Mouse (Mus musculus): Measurements from ENCODE around the gene Calhm5. TPM values are rescaled to one million over a fixed set of nuclear protein-coding genes. Genes with fewer than 3 reads are reported as not detected.

Gene Calhm5
- 0.75 and 0.97 TPM in 2 replicates for polyA plus RNA-seq (2014; fragmentation: Nextera tagmentation; extraction: Ambion mirVana)

DNA sequence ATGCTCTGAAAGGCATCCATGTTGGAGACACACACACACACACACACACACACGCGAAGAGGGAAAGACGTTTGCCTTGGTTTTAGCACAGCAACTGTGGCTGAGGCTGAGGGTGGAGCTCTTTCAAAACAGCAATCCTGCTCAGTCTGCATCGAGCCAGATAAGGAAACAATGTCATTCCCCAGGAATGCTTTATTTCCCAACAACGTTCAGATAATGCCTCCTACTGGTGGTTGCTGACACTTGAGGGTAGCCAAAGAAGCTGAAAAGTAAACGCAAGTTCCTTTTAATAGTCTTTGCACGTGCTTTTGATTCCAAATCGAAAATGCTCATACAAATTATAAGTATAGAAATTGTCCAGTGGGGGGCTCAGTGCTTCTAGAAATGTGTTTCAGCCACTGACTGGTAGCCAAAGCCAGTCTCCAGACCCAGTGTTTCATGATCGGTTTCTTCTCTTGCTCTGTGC, at the start of gene Calhm5:
TSS of gene Calhm5 (minus strand) at position 102 of the 466 bp plus-strand sequence.
- peak within 1 kb of the TSS; percentile 20 for H3K4me3 ChIP-seq (ENCODE audit: low read depth, low read length)
- peak within 1 kb of the TSS; percentile 42 for H3K4me2 ChIP-seq (ENCODE audit: low read length)
- peak within 1 kb of the TSS; percentile 23 for H3K9ac ChIP-seq (ENCODE audit: low read length)
- 17% methylated on average over 9 of the region's 9 CpGs for WGBS
- no peak within 1 kb of the TSS for H3K27ac ChIP-seq (ENCODE audit: low read depth)
- H3K27me3 ChIP-seq (replicated peaks; ENCODE audit: control insufficient read depth, insufficient read depth, low read length): no peaks in the 10 kb centered on the region
- no peaks in the 10 kb centered on the region for H3K36me3 ChIP-seq (ENCODE audit: control insufficient read depth, insufficient read depth, low read length)
- H3K9me3 ChIP-seq (ENCODE audit: control insufficient read depth, low read length): no peaks in the 10 kb centered on the region
- ATAC-seq (replicated peaks; ENCODE audit: low FRiP score, low TSS enrichment, low read depth) (peak; percentile 74; the same call in 1 of the 2 replicates), DNase-seq (ENCODE audit: low spot score) (no peak)
- H3K4me1 ChIP-seq (replicated peaks; ENCODE audit: control insufficient read depth, insufficient read depth, low read length): 0 out of 2 replicates have a peak, but pooled peaks cover 3% of the 10 kb centered on the region

DNA sequence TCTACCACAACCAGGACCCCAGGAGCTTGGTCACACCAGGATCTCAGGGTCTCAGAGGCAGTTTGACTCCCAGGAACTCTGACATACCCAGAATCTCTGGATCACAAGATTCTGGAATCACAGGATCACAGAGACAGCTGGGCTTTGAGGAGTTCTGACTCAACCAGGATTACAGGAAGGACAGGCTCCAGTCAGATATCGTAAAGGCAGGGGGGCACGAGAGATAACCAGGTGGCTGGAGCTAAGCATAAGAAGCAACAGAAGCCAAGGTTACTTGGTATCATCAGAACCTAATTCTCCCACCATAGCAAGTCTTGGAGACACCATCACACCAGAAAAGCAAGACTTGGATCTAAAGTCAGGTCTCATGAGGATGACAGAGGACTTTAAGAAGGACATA, 45.4 kb upstream of the Calhm5 start:
- H3K9me3 ChIP-seq (ENCODE audit: control insufficient read depth, low read length): no peaks in the 10 kb centered on the region
- H3K36me3 ChIP-seq (ENCODE audit: control insufficient read depth, insufficient read depth, low read length): no peaks in the 10 kb centered on the region
- DNase-seq (ENCODE audit: low spot score) (no peak), ATAC-seq (replicated peaks; ENCODE audit: low FRiP score, low TSS enrichment, low read depth) (no peak)
- H3K9ac ChIP-seq (ENCODE audit: low read length): no peak overlapping the region
- no peaks in the 10 kb centered on the region for H3K27me3 ChIP-seq (replicated peaks; ENCODE audit: control insufficient read depth, insufficient read depth, low read length)
- H3K4me2 ChIP-seq (ENCODE audit: low read length): no peak overlapping the region
- H3K27ac ChIP-seq (ENCODE audit: low read depth): no peak overlapping the region
- H3K4me1 ChIP-seq (replicated peaks; ENCODE audit: control insufficient read depth, insufficient read depth, low read length): no peaks in the 10 kb centered on the region
- 76% methylated on average over 2 of the region's 2 CpGs for WGBS
- no peak overlapping the region for H3K4me3 ChIP-seq (ENCODE audit: low read depth, low read length)

DNA sequence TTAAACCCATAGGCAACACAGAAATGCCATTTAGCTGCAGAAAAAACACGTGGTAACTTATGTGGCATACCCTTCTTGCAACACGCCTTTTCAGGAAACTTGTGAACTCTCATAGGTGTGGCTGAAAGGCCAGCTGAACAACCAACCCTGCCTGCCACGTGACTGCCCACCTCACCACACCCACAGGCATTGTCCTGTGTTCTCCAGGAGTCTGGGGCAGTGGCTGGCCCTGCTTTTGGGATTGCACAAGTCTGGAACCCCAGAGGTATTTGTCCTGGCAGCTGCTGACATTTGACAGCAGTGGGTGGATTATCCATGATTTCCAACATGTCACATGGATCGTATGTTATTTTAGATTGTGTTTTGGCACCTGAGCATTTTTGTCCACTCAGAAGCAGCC, 43.4 kb upstream of the Calhm5 start:
- H3K4me3 ChIP-seq (ENCODE audit: low read depth, low read length): no peak overlapping the region
- ATAC-seq (replicated peaks; ENCODE audit: low FRiP score, low TSS enrichment, low read depth) (no peak), DNase-seq (ENCODE audit: low spot score) (no peak)
- H3K9ac ChIP-seq (ENCODE audit: low read length): no peak overlapping the region
- no peaks in the 10 kb centered on the region for H3K4me1 ChIP-seq (replicated peaks; ENCODE audit: control insufficient read depth, insufficient read depth, low read length)
- WGBS: 73% methylated on average over 4 of the region's 4 CpGs
- no peaks in the 10 kb centered on the region for H3K36me3 ChIP-seq (ENCODE audit: control insufficient read depth, insufficient read depth, low read length)
- no peaks in the 10 kb centered on the region for H3K27me3 ChIP-seq (replicated peaks; ENCODE audit: control insufficient read depth, insufficient read depth, low read length)
- no peak overlapping the region for H3K27ac ChIP-seq (ENCODE audit: low read depth)
- no peak overlapping the region for H3K4me2 ChIP-seq (ENCODE audit: low read length)
- no peaks in the 10 kb centered on the region for H3K9me3 ChIP-seq (ENCODE audit: control insufficient read depth, low read length)

DNA sequence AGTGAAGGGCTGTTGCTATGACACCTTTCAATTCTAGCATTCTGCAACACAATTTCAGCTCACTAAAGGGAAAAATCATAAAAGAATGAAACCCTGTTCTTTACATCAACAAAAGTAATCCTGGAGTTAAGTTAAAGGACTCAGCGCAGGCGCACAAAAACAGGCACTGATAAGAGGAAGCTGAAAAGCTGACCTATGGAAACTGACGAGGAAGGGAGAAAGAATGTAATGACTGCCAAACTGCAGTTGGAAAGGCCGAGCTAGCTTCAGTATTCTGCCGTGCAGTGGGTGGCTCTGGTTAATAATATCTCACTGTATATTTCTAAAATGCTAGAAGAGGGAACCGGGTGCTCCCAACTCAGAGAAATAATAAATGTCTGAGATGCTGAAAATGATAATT, 41.7 kb upstream of the Calhm5 start:
- WGBS: 43% methylated on average over 6 of the region's 6 CpGs
- Histone ChIP-seq H3K9me3 (ENCODE audit: control insufficient read depth, low read length) (no peaks in the 10 kb centered on the region), H3K9ac (ENCODE audit: low read length) (no peak overlapping the region), H3K4me2 (ENCODE audit: low read length) (no peak overlapping the region), H3K27me3 (replicated peaks; ENCODE audit: control insufficient read depth, insufficient read depth, low read length) (no peaks in the 10 kb centered on the region), H3K4me1 (replicated peaks; ENCODE audit: control insufficient read depth, insufficient read depth, low read length) (no peaks in the 10 kb centered on the region), H3K4me3 (ENCODE audit: low read depth, low read length) (no peak overlapping the region), H3K27ac (ENCODE audit: low read depth) (no peak overlapping the region), H3K36me3 (ENCODE audit: control insufficient read depth, insufficient read depth, low read length) (no peaks in the 10 kb centered on the region)
- no peak for ATAC-seq (replicated peaks; ENCODE audit: low FRiP score, low TSS enrichment, low read depth)
- DNase-seq (ENCODE audit: low spot score): no peak

DNA sequence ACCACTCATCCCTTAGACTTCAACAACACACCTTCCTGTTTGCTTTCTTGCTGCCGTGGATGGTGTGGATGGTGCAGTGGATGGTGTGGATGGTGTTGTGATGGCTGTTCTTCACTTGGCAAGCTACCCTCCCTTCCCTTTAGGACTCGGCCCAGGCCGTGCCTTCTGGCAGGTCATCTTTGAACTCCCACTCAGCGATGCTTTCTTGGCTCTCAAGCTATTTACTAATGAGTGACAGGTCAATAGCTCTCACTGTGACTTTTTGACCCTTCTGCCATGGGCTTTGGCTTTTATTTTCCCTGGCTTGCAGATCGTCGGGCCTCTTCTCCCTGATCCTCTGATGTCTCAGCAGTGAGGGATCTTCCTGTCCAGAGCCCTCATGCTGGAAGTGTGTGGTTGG, 40.1 kb upstream of the Calhm5 start:
- Histone ChIP-seq H3K27me3 (replicated peaks; ENCODE audit: control insufficient read depth, insufficient read depth, low read length) (no peaks in the 10 kb centered on the region), H3K9ac (ENCODE audit: low read length) (no peak overlapping the region), H3K27ac (ENCODE audit: low read depth) (no peak overlapping the region), H3K36me3 (ENCODE audit: control insufficient read depth, insufficient read depth, low read length) (no peaks in the 10 kb centered on the region), H3K4me1 (replicated peaks; ENCODE audit: control insufficient read depth, insufficient read depth, low read length) (no peaks in the 10 kb centered on the region), H3K4me2 (ENCODE audit: low read length) (no peak overlapping the region), H3K9me3 (ENCODE audit: control insufficient read depth, low read length) (no peaks in the 10 kb centered on the region), H3K4me3 (ENCODE audit: low read depth, low read length) (no peak overlapping the region)
- no peak for DNase-seq (ENCODE audit: low spot score)
- 25% methylated on average over 6 of the region's 6 CpGs for WGBS
- no peak for ATAC-seq (replicated peaks; ENCODE audit: low FRiP score, low TSS enrichment, low read depth)

DNA sequence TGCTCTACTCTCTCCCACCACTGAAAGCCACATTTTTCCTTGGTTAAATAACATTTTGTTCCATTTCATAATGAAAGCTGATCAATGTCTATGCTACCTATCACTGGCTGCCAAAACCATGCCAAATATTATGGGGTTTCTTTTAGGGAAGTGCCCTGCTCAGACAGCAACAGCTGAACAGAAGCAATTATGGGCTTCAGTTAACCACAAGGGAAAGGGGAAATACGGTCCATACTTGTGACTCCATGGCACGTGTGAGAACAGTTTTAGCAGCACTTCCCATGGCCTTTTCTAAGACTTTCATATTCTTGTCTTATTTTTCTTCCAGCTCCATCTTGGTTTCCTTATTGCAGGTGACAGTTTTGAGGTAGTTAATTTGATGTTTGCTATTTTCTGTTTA, 35.0 kb upstream of the Calhm5 start:
- no peaks in the 10 kb centered on the region for H3K27me3 ChIP-seq (replicated peaks; ENCODE audit: control insufficient read depth, insufficient read depth, low read length)

DNA sequence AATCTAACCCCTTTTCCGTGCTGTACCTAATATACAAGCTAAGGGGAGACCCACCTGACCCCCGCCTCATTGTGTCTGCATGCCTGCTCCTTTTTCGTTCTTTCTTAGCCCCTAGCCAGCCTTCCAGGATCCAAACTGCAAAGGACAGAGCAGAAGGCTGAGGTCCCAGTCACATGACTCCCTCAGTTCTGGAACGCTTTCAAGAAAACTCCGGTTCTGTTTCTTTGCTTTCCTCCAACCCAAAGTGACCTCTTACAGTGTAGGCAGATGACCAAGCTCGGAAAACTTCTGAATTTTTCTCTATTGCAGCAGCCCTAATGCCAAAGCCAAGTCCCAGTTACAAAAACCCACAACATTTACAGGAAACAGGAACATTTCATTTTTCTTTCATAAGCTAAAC, 32.1 kb upstream of the Calhm5 start:
- WGBS: 81% methylated on average over 6 of the region's 6 CpGs
- H3K4me2 ChIP-seq (ENCODE audit: low read length): no peak overlapping the region
- no peak overlapping the region for H3K9ac ChIP-seq (ENCODE audit: low read length)

More for the DNA sequence above, 35.0 kb upstream of the Calhm5 start:
- Histone ChIP-seq H3K9me3 (ENCODE audit: control insufficient read depth, low read length) (no peaks in the 10 kb centered on the region), H3K9ac (ENCODE audit: low read length) (no peak overlapping the region), H3K4me1 (replicated peaks; ENCODE audit: control insufficient read depth, insufficient read depth, low read length) (no peaks in the 10 kb centered on the region; the same call in 1 of the 2 replicates), H3K4me3 (ENCODE audit: low read depth, low read length) (no peak overlapping the region), H3K27ac (ENCODE audit: low read depth) (no peak overlapping the region), H3K4me2 (ENCODE audit: low read length) (no peak overlapping the region), H3K36me3 (ENCODE audit: control insufficient read depth, insufficient read depth, low read length) (no peaks in the 10 kb centered on the region)
- ATAC-seq (replicated peaks; ENCODE audit: low FRiP score, low TSS enrichment, low read depth) (no peak), DNase-seq (ENCODE audit: low spot score) (no peak)
- WGBS: 78% methylated on average over 2 of the region's 2 CpGs

DNA sequence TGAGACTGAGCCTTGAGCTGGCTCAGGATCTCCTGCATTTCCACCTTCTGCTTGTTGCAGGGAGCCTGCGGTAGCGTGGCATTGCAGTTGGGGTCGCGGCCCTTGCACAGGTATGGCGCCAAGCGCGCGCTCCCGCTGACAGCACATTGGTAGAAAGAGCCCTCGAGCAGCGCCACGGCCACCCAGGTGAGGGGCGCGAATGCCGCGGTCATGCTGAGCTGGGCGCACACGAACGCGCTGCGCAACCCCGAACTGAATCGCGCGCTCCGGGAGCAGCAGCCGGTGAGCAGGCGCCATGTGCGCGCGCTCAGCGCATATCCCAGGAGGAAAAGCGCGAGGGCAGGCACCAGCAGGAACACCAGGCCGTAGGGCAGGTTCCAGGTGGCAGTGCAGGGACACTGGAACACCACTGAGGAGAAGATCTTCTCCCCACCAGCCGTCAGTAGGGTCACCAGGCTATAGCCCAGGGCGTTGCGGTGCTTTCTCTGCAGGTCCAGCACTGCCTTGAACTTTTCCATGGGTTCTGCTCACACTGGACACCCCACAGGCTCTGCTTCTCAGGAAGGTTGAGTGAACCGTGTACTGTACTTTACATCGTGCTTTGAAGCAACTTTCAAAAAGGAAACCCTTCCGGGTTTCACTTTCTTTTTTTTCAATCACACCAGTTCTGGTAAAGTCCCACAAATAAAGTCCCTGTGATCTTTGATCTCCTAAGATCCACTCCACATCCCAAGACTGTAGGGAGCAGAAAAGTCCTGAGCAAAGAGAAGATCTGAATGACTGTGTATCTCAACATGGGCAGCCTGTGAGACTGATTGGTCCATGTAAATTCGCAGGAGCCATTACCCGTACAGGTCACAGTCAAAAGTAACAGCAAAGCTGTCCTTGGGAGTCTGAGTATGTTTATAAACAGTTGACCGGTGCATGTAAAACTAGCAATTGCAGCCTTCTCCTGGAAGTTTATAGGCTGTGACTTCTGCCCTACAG, 31.4 kb upstream of the Calhm5 start, which contains the start of gene Calhm6:
TSS of gene Calhm6 (minus strand) at position 593 of the 987 bp plus-strand sequence.
- Histone ChIP-seq H3K9me3 (ENCODE audit: control insufficient read depth, low read length) (no peaks in the 10 kb centered on the region), H3K27me3 (replicated peaks; ENCODE audit: control insufficient read depth, insufficient read depth, low read length) (no peaks in the 10 kb centered on the region), H3K4me2 (ENCODE audit: low read length) (peak within 1 kb of the TSS; percentile 78), H3K4me1 (replicated peaks; ENCODE audit: control insufficient read depth, insufficient read depth, low read length) (no peaks in the 10 kb centered on the region; the same call in 1 of the 2 replicates), H3K36me3 (ENCODE audit: control insufficient read depth, insufficient read depth, low read length) (no peaks in the 10 kb centered on the region), H3K27ac (ENCODE audit: low read depth) (no peak within 1 kb of the TSS), H3K9ac (ENCODE audit: low read length) (peak within 1 kb of the TSS; percentile 37; the same call in 1 of the 2 replicates), H3K4me3 (ENCODE audit: low read depth, low read length) (peak within 1 kb of the TSS; percentile 53)
- ATAC-seq (replicated peaks; ENCODE audit: low FRiP score, low TSS enrichment, low read depth) (peak; percentile 77), DNase-seq (ENCODE audit: low spot score) (peak; percentile 77)
- WGBS: 17% methylated on average over 44 of the region's 44 CpGs

More for the DNA sequence above, 32.1 kb upstream of the Calhm5 start:
- ATAC-seq (replicated peaks; ENCODE audit: low FRiP score, low TSS enrichment, low read depth): no peak
- no peaks in the 10 kb centered on the region; the same call in 1 of the 2 replicates for H3K4me1 ChIP-seq (replicated peaks; ENCODE audit: control insufficient read depth, insufficient read depth, low read length)
- H3K4me3 ChIP-seq (ENCODE audit: low read depth, low read length): no peak overlapping the region
- no peak for DNase-seq (ENCODE audit: low spot score)
- H3K36me3 ChIP-seq (ENCODE audit: control insufficient read depth, insufficient read depth, low read length): no peaks in the 10 kb centered on the region
- H3K27me3 ChIP-seq (replicated peaks; ENCODE audit: control insufficient read depth, insufficient read depth, low read length): no peaks in the 10 kb centered on the region
- no peak overlapping the region for H3K27ac ChIP-seq (ENCODE audit: low read depth)
- H3K9me3 ChIP-seq (ENCODE audit: control insufficient read depth, low read length): no peaks in the 10 kb centered on the region
